8 mouse cellular contexts compared by ENCODE assay signal in genomic region chr6:17280939-17281756, GRCm38 (mm10). TPM values are rescaled to one million over a fixed set of nuclear protein-coding genes. Genes with fewer than 3 reads are reported as not detected.
DNase-seq lines count a peak whose midpoint lies in the region; ATAC-seq and TF ChIP-seq lines count a peak whose summit lies in the region.

Gene Cav2 (plus strand): TSS chr6:17281185.

- peak; percentile 97 for DNase-seq in Muller cell, postnatal 12 days (ENCODE audit: inconsistent ontology term)
- peak; percentile 75 for DNase-seq in cerebellum, adult 8-10 months
- DNase-seq in heart, postnatal 4 days: peak; percentile 85
- peak; percentile 29 to 52 for DNase-seq in layer of hippocampus, adult 8-10 months (ENCODE audit: low spot score in 2 of 2)
- DNase-seq in lung, embryonic 14.5 days: peak; percentile 85
- peak; percentile 18 for DNase-seq in thymus, adult 2 months

- H3K9me3 ChIP-seq in lung, embryonic 14.5 days (ENCODE audit: low read depth, low read length): no peaks in the 10 kb centered on the region
- no peaks in the 10 kb centered on the region for H3K9me3 ChIP-seq in neural tube, embryonic 15.5 days (replicated peaks)

- H3K36me3 ChIP-seq in lung, embryonic 14.5 days (ENCODE audit: insufficient read depth): no peaks in the 10 kb centered on the region
- H3K36me3 ChIP-seq in neural tube, embryonic 15.5 days: no peaks in the 10 kb centered on the region
- H3K36me3 ChIP-seq in thymus, adult 2 months (ENCODE audit: control insufficient read depth, insufficient read depth, low read length): no peaks in the 10 kb centered on the region

- under 1% methylated on average over 36 of the region's 40 CpGs for WGBS in lung, embryonic 14.5 days
- 1% methylated on average over 40 of the region's 40 CpGs for WGBS in neural tube, embryonic 15.5 days
- WGBS in thymus, adult 2 months: 2% methylated on average over 39 of the region's 40 CpGs

- no peaks in the 10 kb centered on the region for H3K27me3 ChIP-seq in lung, embryonic 14.5 days (ENCODE audit: insufficient read depth, low read length)
- H3K27me3 ChIP-seq in neural tube, embryonic 15.5 days (replicated peaks): peaks cover 3% of the 10 kb centered on the region; the same call in 1 of the 2 replicates
- H3K27me3 ChIP-seq in thymus, adult 2 months (ENCODE audit: control insufficient read depth, insufficient read depth, low read length): no peaks in the 10 kb centered on the region; the same call in 1 of the 2 replicates

- H3K4me3 ChIP-seq in lung, embryonic 14.5 days (ENCODE audit: low read depth, low read length): peak within 1 kb of the TSS; percentile 54
- H3K4me3 ChIP-seq in neural tube, embryonic 15.5 days (replicated peaks): peak within 1 kb of the TSS; percentile 60
- H3K4me3 ChIP-seq in thymus, adult 2 months (ENCODE audit: control insufficient read depth, insufficient read depth, low read length): peak within 1 kb of the TSS; percentile 39

- peaks cover 6% of the 10 kb centered on the region; the same call in 1 of the 2 replicates for H3K4me1 ChIP-seq in lung, embryonic 14.5 days (ENCODE audit: insufficient read depth)
- peaks cover 16% of the 10 kb centered on the region for H3K4me1 ChIP-seq in neural tube, embryonic 15.5 days
- peaks cover 5% of the 10 kb centered on the region for H3K4me1 ChIP-seq in thymus, adult 2 months (replicated peaks; ENCODE audit: control insufficient read depth, insufficient read depth, low read length)

- peak within 1 kb of the TSS; percentile 66 for H3K9ac ChIP-seq in lung, embryonic 14.5 days
- peak within 1 kb of the TSS; percentile 64 for H3K9ac ChIP-seq in neural tube, embryonic 15.5 days (replicated peaks)

- H3K4me2 ChIP-seq in lung, embryonic 14.5 days: peak within 1 kb of the TSS; percentile 88
- peak within 1 kb of the TSS; percentile 98 for H3K4me2 ChIP-seq in neural tube, embryonic 15.5 days

- peak within 1 kb of the TSS; percentile 86 for H3K27ac ChIP-seq in lung, embryonic 14.5 days (ENCODE audit: low read depth)
- H3K27ac ChIP-seq in neural tube, embryonic 15.5 days (replicated peaks): peak within 1 kb of the TSS; percentile 61
- H3K27ac ChIP-seq in thymus, adult 2 months (ENCODE audit: control insufficient read depth, insufficient read depth, low read length): no peak within 1 kb of the TSS

- no peak for TF ChIP-seq POLR2A in thymus, adult 2 months (IDR thresholded peaks at IDR 0.05; ENCODE audit: control insufficient read depth, extremely low read depth, insufficient read depth, low read length, poor library complexity)

- TF ChIP-seq CTCF in lung, embryonic 14.5 days (IDR thresholded peaks at IDR 0.05; ENCODE audit: low read depth): no peak
- no peak for TF ChIP-seq CTCF in thymus, adult 2 months (IDR thresholded peaks at IDR 0.05; ENCODE audit: borderline replicate concordance, control insufficient read depth, extremely low read depth, insufficient read depth, low read length, poor library complexity)

- ATAC-seq in frontal cortex, adult (ENCODE audit: low TSS enrichment): peak; percentile 85
- peak; percentile 93 for ATAC-seq in lung, embryonic 14.5 days (ENCODE audit: insufficient read depth)
- ATAC-seq in neural tube, embryonic 15.5 days (ENCODE audit: low FRiP score): peak; percentile 92

RNA-seq across cellular contexts. Expression of gene Cav2, which starts in this region (rescaled TPM):
- total RNA-seq in heart, postnatal 4 days (2021): 10 to 100 TPM; 51.3 to 54.4 TPM
- total RNA-seq in layer of hippocampus, adult 8-10 months (2022): 10 to 100 TPM; 19.4 to 34.5 (median 31.0) TPM
- 52.1 and 55.8 TPM in 2 replicates for polyA plus RNA-seq in lung, embryonic 14.5 days (2014; fragmentation: Nextera tagmentation; extraction: Ambion mirVana)
- polyA plus RNA-seq in neural tube, embryonic 15.5 days (2015; fragmentation: Nextera tagmentation; extraction: Ambion mirVana): 22.5 and 23.3 TPM in 2 replicates
- polyA plus RNA-seq in thymus, adult 2 months (2012; rRNA removed): 9.1 and 11.4 TPM in 2 replicates

Comparison
In these comparisons a context has a peak if more than half of its experiments do, and no peak if none do; other contexts are left out.
1. DNase-seq: peak in every context shown above with its lines; median percentile 97 in Muller cell, postnatal 12 days; 85 in heart, postnatal 4 days; 85 in lung, embryonic 14.5 days; 75 in cerebellum, adult 8-10 months; 40 in layer of hippocampus, adult 8-10 months; 18 in thymus, adult 2 months.